ENCODE assay signal across 7 mouse cellular contexts in the genomic region with DNA sequence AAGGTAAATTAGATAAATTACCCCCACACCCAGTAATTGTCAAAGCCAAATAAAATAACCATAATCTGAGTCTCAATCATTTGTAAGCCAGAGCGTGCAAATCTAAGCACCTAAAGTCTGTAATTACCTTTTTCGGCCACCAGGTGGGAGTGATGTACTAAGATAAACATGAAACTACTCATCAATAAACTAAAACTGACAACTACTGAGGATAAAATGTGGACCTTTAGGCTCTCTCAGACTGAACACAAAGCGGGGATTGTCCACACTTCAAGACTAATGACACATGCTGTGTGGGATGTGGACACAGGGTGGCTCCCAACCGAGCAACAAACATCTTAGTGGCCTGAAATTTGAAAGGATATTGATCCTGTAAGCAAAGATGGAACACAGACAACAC. TPM values are rescaled to one million over a fixed set of nuclear protein-coding genes. Genes with fewer than 3 reads are reported as not detected.
DNase-seq lines count a peak whose midpoint lies in the region; ATAC-seq and TF ChIP-seq lines count a peak whose summit lies in the region.

No protein-coding gene starts in this region.

- no peak overlapping the region for H3K9ac ChIP-seq in hindbrain, embryonic 11.5 days (ENCODE audit: low read depth, low read length)
- no peak overlapping the region for H3K9ac ChIP-seq in hindbrain, embryonic 12.5 days
- H3K9ac ChIP-seq in liver, embryonic 14.5 days (replicated peaks), result no peak overlapping the region

- 0 out of 2 replicates have a peak, but pooled peaks cover 6% of the 10 kb centered on the region for H3K36me3 ChIP-seq in hindbrain, embryonic 11.5 days (ENCODE audit: control insufficient read depth, insufficient read depth, low read length)
- H3K36me3 ChIP-seq in hindbrain, embryonic 12.5 days, result peaks cover 64% of the 10 kb centered on the region
- H3K36me3 ChIP-seq in liver, embryonic 14.5 days (replicated peaks; ENCODE audit: control insufficient read depth, insufficient read depth, low read depth), result peaks cover 36% of the 10 kb centered on the region
- peaks cover 58% of the 10 kb centered on the region for H3K36me3 ChIP-seq in small intestine, adult 2 months (ENCODE audit: control insufficient read depth, insufficient read depth, low read length)

- TF ChIP-seq CTCF in liver, embryonic 14.5 days (IDR thresholded peaks at IDR 0.05; ENCODE audit: low read depth), result peak; percentile 64
- peak; percentile 38; the same call in 1 of the 2 replicates for TF ChIP-seq CTCF in small intestine, adult 2 months (IDR thresholded peaks at IDR 0.05; ENCODE audit: extremely low read depth, insufficient read length, insufficient replicate concordance, low read depth, low read length)

- H3K27me3 ChIP-seq in hindbrain, embryonic 11.5 days (ENCODE audit: control insufficient read depth, insufficient read depth, low read length), result no peaks in the 10 kb centered on the region
- H3K27me3 ChIP-seq in hindbrain, embryonic 12.5 days, result no peaks in the 10 kb centered on the region
- H3K27me3 ChIP-seq in liver, embryonic 14.5 days (ENCODE audit: control insufficient read depth, insufficient read depth, low read length), result no peaks in the 10 kb centered on the region
- no peaks in the 10 kb centered on the region for H3K27me3 ChIP-seq in small intestine, adult 2 months (ENCODE audit: control insufficient read depth, insufficient read depth, low read length)

- WGBS in hindbrain, embryonic 11.5 days, result 31% methylated on average over 4 of the region's 4 CpGs
- WGBS in hindbrain, embryonic 12.5 days, result 30% methylated on average over 4 of the region's 4 CpGs
- WGBS in liver, embryonic 14.5 days (ENCODE audit: insufficient replicate concordance), result 40% methylated on average over 4 of the region's 4 CpGs
- WGBS in small intestine, adult 2 months, result 23% methylated on average over 4 of the region's 4 CpGs

- TF ChIP-seq EP300 in liver, embryonic 14.5 days (IDR thresholded peaks at IDR 0.05; ENCODE audit: low read depth), result no peak

- H3K4me3 ChIP-seq in hindbrain, embryonic 11.5 days (ENCODE audit: low read depth, low read length), result no peak overlapping the region
- H3K4me3 ChIP-seq in hindbrain, embryonic 12.5 days, result no peak overlapping the region
- H3K4me3 ChIP-seq in liver, embryonic 14.5 days (ENCODE audit: insufficient read depth in 1 of 2, low read depth in 2 of 2, low read length in 2 of 2), result no peak overlapping the region
- H3K4me3 ChIP-seq in small intestine, adult 2 months (ENCODE audit: low read depth, low read length), result no peak overlapping the region

- DNase-seq in hindbrain, embryonic 11.5 days (ENCODE audit: low spot score), result peak; percentile 69
- peak; percentile 29 for DNase-seq in heart, postnatal 4 days
- peak in 1 of 3 experiments; percentile 29 for DNase-seq in liver, embryonic 14.5 days (ENCODE audit: low read depth in 3 of 3, low spot score in 3 of 3)

- no peak for ATAC-seq in hindbrain, embryonic 11.5 days (ENCODE audit: low FRiP score)
- ATAC-seq in hindbrain, embryonic 12.5 days (ENCODE audit: low FRiP score), result no peak
- ATAC-seq in CD4-positive, CD25-positive, alpha-beta regulatory T cell, adult 4 months, result peak; percentile 92
- peak; percentile 75 for ATAC-seq in activated CD4-positive, CD25-positive, alpha-beta regulatory T cell, adult 4 months
- no peak for ATAC-seq in liver, embryonic 14.5 days (ENCODE audit: insufficient read depth)

- no peaks in the 10 kb centered on the region for H3K9me3 ChIP-seq in hindbrain, embryonic 11.5 days (ENCODE audit: control insufficient read depth, low read length)
- H3K9me3 ChIP-seq in hindbrain, embryonic 12.5 days (replicated peaks), result no peaks in the 10 kb centered on the region
- no peaks in the 10 kb centered on the region for H3K9me3 ChIP-seq in liver, embryonic 14.5 days (ENCODE audit: control insufficient read depth, low read length)

- no peak overlapping the region for H3K4me2 ChIP-seq in hindbrain, embryonic 11.5 days (replicated peaks; ENCODE audit: low read depth, low read length)
- no peak overlapping the region for H3K4me2 ChIP-seq in hindbrain, embryonic 12.5 days (replicated peaks)
- H3K4me2 ChIP-seq in liver, embryonic 14.5 days (ENCODE audit: low read depth), result no peak overlapping the region

- no peaks in the 10 kb centered on the region for H3K4me1 ChIP-seq in hindbrain, embryonic 11.5 days (replicated peaks; ENCODE audit: control insufficient read depth, insufficient read depth, low read length)
- no peaks in the 10 kb centered on the region for H3K4me1 ChIP-seq in hindbrain, embryonic 12.5 days
- no peaks in the 10 kb centered on the region for H3K4me1 ChIP-seq in liver, embryonic 14.5 days (replicated peaks; ENCODE audit: control insufficient read depth in 2 of 2, insufficient read depth in 2 of 2, low read length in 1 of 2)
- H3K4me1 ChIP-seq in small intestine, adult 2 months (ENCODE audit: control insufficient read depth, insufficient read depth, insufficient read length, low read length), result no peaks in the 10 kb centered on the region

- no peak for TF ChIP-seq POLR2A in small intestine, adult 2 months (IDR thresholded peaks at IDR 0.05; ENCODE audit: low read depth, low read length)

- no peak overlapping the region for H3K27ac ChIP-seq in hindbrain, embryonic 11.5 days (ENCODE audit: low read depth, low read length)
- no peak overlapping the region for H3K27ac ChIP-seq in hindbrain, embryonic 12.5 days
- H3K27ac ChIP-seq in liver, embryonic 14.5 days, result no peak overlapping the region
- no peak overlapping the region for H3K27ac ChIP-seq in small intestine, adult 2 months (ENCODE audit: insufficient read depth, low read depth, low read length)

RNA-seq across cellular contexts. Expression of a gene that starts 14.4 kb away (rescaled TPM):
- 36.7 and 39.7 TPM in 2 replicates for polyA plus RNA-seq in hindbrain, embryonic 11.5 days (2014; fragmentation: Nextera tagmentation; extraction: Ambion mirVana)
- 40.3 and 43.3 TPM in 2 replicates for polyA plus RNA-seq in hindbrain, embryonic 12.5 days (2016; fragmentation: Nextera tagmentation; extraction: Ambion mirVana)
- polyA plus RNA-seq in CD4-positive, CD25-positive, alpha-beta regulatory T cell, adult 4 months (2017; shearing (Covaris generic)), result 1 to 10 TPM; 5.9 to 8.2 TPM
- polyA plus RNA-seq in activated CD4-positive, CD25-positive, alpha-beta regulatory T cell, adult 4 months (2017; shearing (Covaris generic)), result 1 to 10 TPM; 5.4 to 8.1 TPM
- 10 to 100 TPM; 34.9 to 41.4 TPM for total RNA-seq in heart, postnatal 4 days (2021)
- 15.8 and 17.2 TPM in 2 replicates for polyA plus RNA-seq in liver, embryonic 14.5 days (2012; rRNA removed)
- 8.9 and 10.2 TPM in 2 replicates for polyA plus RNA-seq in liver, embryonic 14.5 days (2014; fragmentation: Nextera tagmentation; extraction: Ambion mirVana)
- polyA plus RNA-seq in small intestine, adult 2 months (2012; rRNA removed), result 19.6 and 30.6 TPM in 2 replicates

Comparison
In these comparisons a context has a peak if more than half of its experiments do, and no peak if none do; other contexts are left out.
1. ATAC-seq: peak in CD4-positive, CD25-positive, alpha-beta regulatory T cell, adult 4 months (single experiment) and activated CD4-positive, CD25-positive, alpha-beta regulatory T cell, adult 4 months (single experiment); none in hindbrain, embryonic 11.5 days (single experiment), hindbrain, embryonic 12.5 days (single experiment) and liver, embryonic 14.5 days (single experiment).